Mouse (Mus musculus) liver, embryonic 14.5 days (tissue): ENCODE data around the gene Arl15.

Experiments
- CTCF ChIP-seq: IDR thresholded peaks from 2 replicates; pipeline ENCODE4 v1.5.1; 2016; ENCODE audit warnings: antibody characterized with exemption, low read depth, control low read depth
- EP300 ChIP-seq: IDR thresholded peaks from 2 replicates; pipeline ENCODE4 v1.6.1; 2016; ENCODE audit warnings: antibody characterized with exemption, low read depth

DNA sequence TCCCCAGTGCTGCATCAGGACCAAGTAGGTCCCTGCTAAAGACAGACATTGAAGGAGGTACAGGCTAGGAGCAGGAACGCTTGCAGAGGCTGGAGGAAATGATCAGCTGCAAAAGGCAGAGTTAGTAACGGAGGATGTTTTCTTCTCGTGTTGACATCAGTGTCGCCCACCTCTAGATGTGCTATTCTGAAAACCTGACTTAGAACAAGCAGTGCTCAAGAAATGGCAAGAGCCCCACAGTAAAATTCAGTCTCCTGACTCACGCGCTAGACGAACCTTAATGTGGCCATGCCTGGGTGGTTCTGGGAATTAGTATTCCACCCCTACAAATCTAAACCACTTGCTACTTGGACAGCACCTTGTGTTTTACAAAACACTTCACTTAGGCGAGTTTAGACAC, 291.1 kb downstream of the Arl15 start:
- TF ChIP-seq CTCF, result no peak
- TF ChIP-seq EP300, result no peak
